Mouse (Mus musculus): ENCODE data around the gene Gatc. TPM values are rescaled to one million over a fixed set of nuclear protein-coding genes. Genes with fewer than 3 reads are reported as not detected.

The Gatc gene
- polyA plus RNA-seq, 2 experiments: 23.7 to 29.6 TPM

DNA sequence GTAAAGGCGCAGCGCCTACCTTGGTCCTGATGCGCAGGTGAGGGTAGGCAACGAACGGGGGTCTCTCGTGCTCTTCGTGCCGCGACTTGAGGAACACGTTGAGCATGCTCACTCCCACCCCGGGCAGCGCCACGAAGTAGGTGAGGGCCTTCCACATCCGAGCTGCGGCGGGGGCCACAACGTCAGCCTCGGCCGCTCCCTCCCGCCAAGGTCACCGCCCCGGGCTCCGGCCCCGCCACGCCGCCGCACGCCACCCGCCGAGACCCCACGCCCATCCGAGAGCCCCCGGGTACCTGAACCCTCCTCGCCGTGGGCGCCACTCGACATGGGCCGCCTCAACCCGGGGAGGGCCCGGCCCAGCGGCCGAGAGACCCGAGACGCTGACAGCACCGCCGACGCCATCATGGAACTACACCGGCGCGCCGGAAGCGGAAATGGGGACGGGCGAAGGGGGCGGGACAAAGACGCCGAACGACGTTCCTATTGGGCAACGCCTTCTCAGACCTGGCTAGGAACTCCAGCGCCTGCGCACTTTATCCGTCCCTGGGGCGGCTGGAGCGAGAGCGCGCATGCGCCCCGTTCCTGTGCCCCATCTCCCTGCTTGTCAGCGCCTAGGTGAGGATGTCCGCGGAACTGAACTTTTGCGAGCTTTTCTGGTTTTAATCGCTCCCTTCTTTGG, 7.7 kb upstream of the Gatc start, which contains the start of gene Cox6a1:
Gene Cox6a1 (minus strand): TSS at position 436 of the 679 bp plus-strand sequence.
- TF ChIP-seq POLR2A (IDR thresholded peaks at IDR 0.05; ENCODE audit: borderline replicate concordance, extremely low read depth, insufficient read depth, insufficient read length): peak; percentile 71; the same call in 1 of the 2 replicates
- Histone ChIP-seq H3K4me2 (replicated peaks; ENCODE audit: low read depth, low read length, severe bottlenecking) (peak within 1 kb of the TSS; percentile 93), H3K27ac (replicated peaks; ENCODE audit: low read depth, low read length) (peak within 1 kb of the TSS; percentile 45; the same call in 1 of the 2 replicates), H3K27me3 (ENCODE audit: control insufficient read depth, insufficient read depth, low read length) (no peaks in the 10 kb centered on the region), H3K4me3 (replicated peaks; ENCODE audit: low read length) (peak within 1 kb of the TSS; percentile 88), H3K9me3 (ENCODE audit: control insufficient read depth, low read length) (no peaks in the 10 kb centered on the region), H3K4me1 (ENCODE audit: control insufficient read depth, insufficient read depth, low read length) (peaks cover 8% of the 10 kb centered on the region; the same call in 1 of the 2 replicates), H3K36me3 (ENCODE audit: control insufficient read depth, insufficient read depth, low read length) (peaks cover 26% of the 10 kb centered on the region), H3K9ac (ENCODE audit: low read depth, low read length, severe bottlenecking) (peak within 1 kb of the TSS; percentile 75)
- DNase-seq (ENCODE audit: low spot score) (peak; percentile 99), ATAC-seq (ENCODE audit: low FRiP score, low read depth) (peak; percentile 94)
- WGBS: under 1% methylated on average over 54 of the region's 74 CpGs

DNA sequence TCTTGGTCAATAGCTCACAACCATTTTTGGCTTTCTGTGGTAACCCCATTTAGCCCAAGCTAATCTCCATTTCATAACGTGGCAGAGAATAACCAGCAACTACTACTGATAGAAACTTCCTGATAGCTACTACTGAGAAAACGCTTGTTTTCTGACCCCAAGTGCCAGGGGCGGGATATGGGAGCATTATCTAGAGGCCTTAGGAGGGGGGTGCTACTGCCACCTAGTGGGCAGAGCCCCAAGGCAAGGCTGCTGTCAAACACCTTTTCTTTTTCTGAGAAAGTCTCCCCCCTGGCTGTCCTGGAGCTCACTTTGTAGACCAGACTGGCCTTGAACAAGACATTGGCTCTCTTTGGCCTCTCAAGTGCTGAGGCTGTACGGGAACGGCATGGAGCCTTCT, 6.6 kb upstream of the Gatc start:
- H3K36me3 ChIP-seq (ENCODE audit: control insufficient read depth, insufficient read depth, low read length): peaks cover 37% of the 10 kb centered on the region
- H3K4me3 ChIP-seq (replicated peaks; ENCODE audit: low read length): peak overlapping the region; percentile 88
- H3K27ac ChIP-seq (replicated peaks; ENCODE audit: low read depth, low read length): no peak overlapping the region
- 2% methylated on average over 5 of the region's 5 CpGs for WGBS
- H3K4me2 ChIP-seq (replicated peaks; ENCODE audit: low read depth, low read length, severe bottlenecking): peak overlapping the region; percentile 93
- H3K27me3 ChIP-seq (ENCODE audit: control insufficient read depth, insufficient read depth, low read length): no peaks in the 10 kb centered on the region
- no peak overlapping the region for H3K9ac ChIP-seq (ENCODE audit: low read depth, low read length, severe bottlenecking)
- no peaks in the 10 kb centered on the region for H3K9me3 ChIP-seq (ENCODE audit: control insufficient read depth, low read length)
- DNase-seq (ENCODE audit: low spot score) (peak; percentile 86), ATAC-seq (ENCODE audit: low FRiP score, low read depth) (peak; percentile 31; the same call in 1 of the 2 replicates)
- TF ChIP-seq POLR2A (IDR thresholded peaks at IDR 0.05; ENCODE audit: borderline replicate concordance, extremely low read depth, insufficient read depth, insufficient read length): no peak
- peaks cover 8% of the 10 kb centered on the region; the same call in 1 of the 2 replicates for H3K4me1 ChIP-seq (ENCODE audit: control insufficient read depth, insufficient read depth, low read length)

- no peak for TF ChIP-seq POLR2A (IDR thresholded peaks at IDR 0.05; ENCODE audit: borderline replicate concordance, extremely low read depth, insufficient read depth, insufficient read length)
- Histone ChIP-seq H3K27me3 (ENCODE audit: control insufficient read depth, insufficient read depth, low read length) (no peaks in the 10 kb centered on the region), H3K4me1 (ENCODE audit: control insufficient read depth, insufficient read depth, low read length) (peaks cover 11% of the 10 kb centered on the region), H3K9ac (ENCODE audit: low read depth, low read length, severe bottlenecking) (peak overlapping the region; percentile 89), H3K4me2 (replicated peaks; ENCODE audit: low read depth, low read length, severe bottlenecking) (peak overlapping the region; percentile 79), H3K4me3 (replicated peaks; ENCODE audit: low read length) (peak overlapping the region; percentile 90), H3K9me3 (ENCODE audit: control insufficient read depth, low read length) (no peaks in the 10 kb centered on the region), H3K27ac (replicated peaks; ENCODE audit: low read depth, low read length) (no peak overlapping the region), H3K36me3 (ENCODE audit: control insufficient read depth, insufficient read depth, low read length) (peaks cover 43% of the 10 kb centered on the region)
- peak; percentile 56; the same call in 1 of the 2 replicates for ATAC-seq (ENCODE audit: low FRiP score, low read depth)
- WGBS: 12% methylated on average over 36 of the region's 36 CpGs
- no peak for DNase-seq (ENCODE audit: low spot score)
Measured at GRCm38 (mm10) chr5:115341314-115342165, 562 bp upstream of the Gatc start.

- ATAC-seq (ENCODE audit: low FRiP score, low read depth) (no peak), DNase-seq (ENCODE audit: low spot score) (no peak)
- no peaks in the 10 kb centered on the region for H3K27me3 ChIP-seq (ENCODE audit: control insufficient read depth, insufficient read depth, low read length)
- H3K4me1 ChIP-seq (ENCODE audit: control insufficient read depth, insufficient read depth, low read length): peaks cover 11% of the 10 kb centered on the region
- H3K9ac ChIP-seq (ENCODE audit: low read depth, low read length, severe bottlenecking): 0 out of 2 replicates have a peak overlapping the region, but pooled peaks have one; percentile 21
- H3K9me3 ChIP-seq (ENCODE audit: control insufficient read depth, low read length): no peaks in the 10 kb centered on the region
- TF ChIP-seq POLR2A (IDR thresholded peaks at IDR 0.05; ENCODE audit: borderline replicate concordance, extremely low read depth, insufficient read depth, insufficient read length): no peak
- H3K36me3 ChIP-seq (ENCODE audit: control insufficient read depth, insufficient read depth, low read length): peaks cover 44% of the 10 kb centered on the region
- H3K4me3 ChIP-seq (replicated peaks; ENCODE audit: low read length): peak overlapping the region; percentile 90
- H3K27ac ChIP-seq (replicated peaks; ENCODE audit: low read depth, low read length): no peak overlapping the region
- peak overlapping the region; percentile 79 for H3K4me2 ChIP-seq (replicated peaks; ENCODE audit: low read depth, low read length, severe bottlenecking)
- WGBS: 25% methylated on average over 7 of the region's 7 CpGs
Measured at GRCm38 (mm10) chr5:115340007-115340406, 971 bp downstream of the Gatc start.

DNA sequence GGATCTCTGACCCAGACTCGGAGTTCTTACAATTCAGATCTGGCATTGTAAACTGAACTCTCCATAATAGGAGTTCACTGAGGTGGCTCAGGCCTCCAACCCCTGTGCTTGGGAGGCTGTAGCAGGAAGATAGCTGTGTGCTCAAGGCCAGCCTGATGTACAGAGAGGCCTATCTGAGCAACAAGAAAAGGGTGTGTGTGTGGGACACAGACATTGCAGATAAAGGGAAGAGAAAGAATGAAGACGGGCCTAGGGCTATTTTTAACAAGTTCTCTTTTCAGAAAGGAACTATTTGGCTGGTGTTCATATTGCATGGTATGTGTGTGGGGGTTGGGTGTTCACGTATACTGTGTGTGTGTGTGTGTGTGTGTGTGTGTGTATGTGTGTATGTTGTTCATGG, 7.4 kb downstream of the Gatc start:
- no peaks in the 10 kb centered on the region for H3K27me3 ChIP-seq (ENCODE audit: control insufficient read depth, insufficient read depth, low read length)
- WGBS: 78% methylated on average over 3 of the region's 3 CpGs
- DNase-seq (ENCODE audit: low spot score): no peak
- TF ChIP-seq POLR2A (IDR thresholded peaks at IDR 0.05; ENCODE audit: borderline replicate concordance, extremely low read depth, insufficient read depth, insufficient read length): no peak
- no peak overlapping the region for H3K27ac ChIP-seq (replicated peaks; ENCODE audit: low read depth, low read length)
- no peak overlapping the region for H3K9ac ChIP-seq (ENCODE audit: low read depth, low read length, severe bottlenecking)
- H3K4me3 ChIP-seq (replicated peaks; ENCODE audit: low read length): no peak overlapping the region
- H3K4me1 ChIP-seq (ENCODE audit: control insufficient read depth, insufficient read depth, low read length): peaks cover 8% of the 10 kb centered on the region
- H3K9me3 ChIP-seq (ENCODE audit: control insufficient read depth, low read length): no peaks in the 10 kb centered on the region
- H3K36me3 ChIP-seq (ENCODE audit: control insufficient read depth, insufficient read depth, low read length): peaks cover 69% of the 10 kb centered on the region
- no peak for ATAC-seq (ENCODE audit: low FRiP score, low read depth)
- no peak overlapping the region for H3K4me2 ChIP-seq (replicated peaks; ENCODE audit: low read depth, low read length, severe bottlenecking)
